Mouse (Mus musculus): ENCODE data around the gene Camsap3.

DNA sequence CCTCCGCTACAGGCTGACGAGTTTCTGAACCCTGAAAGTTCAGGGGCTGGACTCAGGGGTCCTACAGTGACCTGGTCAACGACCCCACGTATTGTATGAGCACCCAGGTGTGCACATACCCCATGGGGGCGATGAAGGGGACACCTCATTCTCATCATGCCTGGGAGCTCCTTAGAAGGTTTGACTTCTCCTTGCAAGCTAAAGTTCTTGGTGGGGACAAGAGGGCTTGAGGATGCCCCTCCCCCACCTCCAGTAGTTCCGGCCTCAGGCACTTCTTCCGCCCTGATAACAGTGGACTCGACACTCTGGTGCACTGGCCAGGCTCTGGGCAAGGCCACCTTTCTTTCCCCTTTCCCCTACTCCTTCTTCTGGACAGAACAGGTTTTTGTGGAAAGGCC lies 44.4 kb downstream of the Camsap3 start:
- TF ChIP-seq E2F4 (IDR thresholded peaks at IDR 0.05; ENCODE audit: insufficient read depth) = no peak
- no peak for TF ChIP-seq POLR2A (IDR thresholded peaks at IDR 0.05; ENCODE audit: insufficient read length, low read depth)
- no peak for TF ChIP-seq MAX (IDR thresholded peaks at IDR 0.05; ENCODE audit: low read depth)
- TF ChIP-seq TCF12 (IDR thresholded peaks at IDR 0.05; ENCODE audit: insufficient read depth, poor library complexity, severe bottlenecking) = no peak
- TF ChIP-seq MYOG (IDR thresholded peaks at IDR 0.05; ENCODE audit: control insufficient read depth in 1 of 3, insufficient read depth in 1 of 3, insufficient read length in 2 of 3, low read depth in 2 of 3) = no peak
- no peak for TF ChIP-seq USF1 (IDR thresholded peaks at IDR 0.05; ENCODE audit: low read depth)
- TF ChIP-seq TCF3 (IDR thresholded peaks at IDR 0.05; ENCODE audit: insufficient read length, low read depth) = no peak
- TF ChIP-seq CEBPB (IDR thresholded peaks at IDR 0.05; ENCODE audit: insufficient read depth, poor library complexity, severe bottlenecking) = no peak
- TF ChIP-seq SRF (IDR thresholded peaks at IDR 0.05; ENCODE audit: control insufficient read depth, insufficient read length, low read depth) = no peak
- no peak for TF ChIP-seq MYOD1 (IDR thresholded peaks at IDR 0.05; ENCODE audit: control insufficient read depth in 1 of 3, insufficient read length in 2 of 3, low read depth in 2 of 3)
- no peak for TF ChIP-seq POLR2AphosphoS2 (IDR thresholded peaks at IDR 0.05; ENCODE audit: insufficient read length, low read depth)
- TF ChIP-seq REST (IDR thresholded peaks at IDR 0.05; ENCODE audit: insufficient read depth, insufficient read length) = no peak

Measured in myocyte (in vitro differentiated cells).